Mouse (Mus musculus) embryonic fibroblast, embryonic 13.5 days (primary cell): ENCODE measurements around the gene Olfr410. TPM values are rescaled to one million over a fixed set of nuclear protein-coding genes. Genes with fewer than 3 reads are reported as not detected.

ENCODE experiments used
- H3K27ac ChIP-seq: 2 replicates; pipeline ENCODE4 v1.5.1; 2012; ENCODE audit warnings: low read length, control low read depth, inconsistent platforms; ENCODE audit not compliant: insufficient read depth
- H3K4me1 ChIP-seq: 2 replicates; pipeline ENCODE4 v1.6.1; 2011; ENCODE audit warnings: low read length; ENCODE audit not compliant: control insufficient read depth, insufficient read depth
- H3K4me3 ChIP-seq: 2 replicates; pipeline ENCODE4 v1.5.1; 2011; ENCODE audit warnings: mild to moderate bottlenecking, control low read depth, low read length; ENCODE audit not compliant: insufficient read depth
- CTCF ChIP-seq: IDR thresholded peaks from 2 replicates; pipeline ENCODE4 v1.5.1; 2011; ENCODE audit warnings: mild to moderate bottlenecking, control low read depth, low read length, moderate library complexity, borderline replicate concordance; ENCODE audit not compliant: insufficient read depth
- POLR2A ChIP-seq: IDR thresholded peaks from 2 replicates; pipeline ENCODE4 v1.6.1; 2011; ENCODE audit warnings: low read depth, mild to moderate bottlenecking, control low read depth, low read length, moderate library complexity
- polyA plus RNA-seq: library from polyadenylated mRNA; stranded (reverse); fragments of >200 nt; gene quantifications from 2 replicates; pipeline ENCODE4 v1.2.4, GENCODE M21; 2011; ENCODE audit warnings: low read depth; ENCODE audit not compliant: missing spikeins, insufficient read length

Olfr410 gene
- not detected in 2 replicates for polyA plus RNA-seq

- Histone ChIP-seq H3K27ac (no peak within 1 kb of the TSS), H3K4me1 (no peaks in the 10 kb centered on the region), H3K4me3 (no peak within 1 kb of the TSS)
- TF ChIP-seq POLR2A (no peak), CTCF (no peak)
Measured at GRCm38 (mm10) chr11:74337931-74338330, at the start of gene Olfr410. TSS of gene Olfr410 (minus strand) at chr11:74338031.

DNA sequence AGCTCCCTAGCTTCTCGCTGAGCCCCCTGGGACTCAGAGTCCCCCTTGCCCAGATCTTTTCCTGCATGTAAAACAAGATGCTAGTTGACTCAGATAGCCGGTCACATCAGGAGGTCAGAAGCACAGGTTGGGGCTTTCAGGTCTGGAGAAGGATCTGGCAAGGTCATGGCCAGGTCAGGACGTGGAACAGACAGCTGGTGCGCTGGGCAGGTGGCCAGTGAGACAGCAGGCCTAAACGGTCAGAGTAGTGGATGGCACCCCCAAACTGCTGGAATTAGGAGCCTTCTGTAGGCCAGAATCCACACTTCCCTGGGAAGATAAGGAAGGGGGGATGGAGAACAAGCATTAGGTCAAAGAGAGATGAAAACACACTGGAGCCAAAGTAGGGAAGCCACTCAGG is 49.4 kb upstream of the Olfr410 start:
- Histone ChIP-seq H3K27ac (no peak overlapping the region), H3K4me1 (no peaks in the 10 kb centered on the region), H3K4me3 (no peak overlapping the region)
- TF ChIP-seq POLR2A = no peak
- no peak for TF ChIP-seq CTCF

DNA sequence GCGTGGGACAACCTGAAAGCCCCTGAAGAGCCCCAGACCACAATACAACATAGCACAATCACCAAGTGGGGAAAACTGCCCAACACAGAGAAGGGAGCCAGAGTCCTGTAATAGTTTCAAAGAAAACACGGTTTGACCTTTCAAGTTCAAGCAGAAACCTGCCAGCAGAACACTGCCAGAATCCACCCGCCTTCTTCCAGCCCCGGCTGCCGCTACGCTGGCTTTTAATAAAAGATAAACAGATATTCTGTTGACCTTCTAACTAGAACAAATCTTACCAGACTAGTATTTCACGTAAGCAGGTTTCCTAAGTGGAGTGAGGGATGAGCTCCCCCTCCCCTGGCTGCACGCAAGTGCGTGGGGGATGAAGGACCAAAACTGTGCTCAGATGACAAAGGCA is 47.8 kb upstream of the Olfr410 start:
- H3K4me1 ChIP-seq = no peaks in the 10 kb centered on the region
- H3K27ac ChIP-seq = no peak overlapping the region
- no peak overlapping the region for H3K4me3 ChIP-seq
- TF ChIP-seq POLR2A = no peak

- no peak for TF ChIP-seq CTCF
- no peak for TF ChIP-seq POLR2A
- H3K27ac ChIP-seq = no peak overlapping the region
- H3K4me3 ChIP-seq = no peak overlapping the region
Measured at GRCm38 (mm10) chr11:74379166-74379873, 41.5 kb upstream of the Olfr410 start.

DNA sequence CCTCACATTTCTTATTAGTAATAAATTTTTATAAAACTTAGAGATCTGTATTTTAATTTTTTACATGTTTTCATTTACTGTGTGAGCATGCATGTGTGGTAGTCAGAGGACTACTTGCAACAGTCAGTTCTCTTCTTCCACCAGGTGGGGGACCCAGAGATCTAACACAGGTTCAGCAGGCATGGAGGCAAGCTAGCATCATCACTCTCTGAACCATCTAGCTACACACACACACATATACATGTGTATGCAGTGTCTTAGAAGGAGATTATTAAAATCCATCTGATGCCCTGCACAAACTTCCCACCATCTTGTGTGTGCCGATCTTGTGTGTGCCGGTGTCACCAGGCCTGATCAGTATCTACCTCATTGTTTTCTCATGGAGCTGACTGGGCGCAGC is 39.0 kb upstream of the Olfr410 start:
- Histone ChIP-seq H3K4me3 (no peak overlapping the region), H3K4me1 (no peaks in the 10 kb centered on the region), H3K27ac (no peak overlapping the region)
- no peak for TF ChIP-seq POLR2A
- TF ChIP-seq CTCF = peak; percentile 61; the same call in 1 of the 2 replicates

More at GRCm38 (mm10) chr11:74379166-74379873, 41.5 kb upstream of the Olfr410 start:
- no peaks in the 10 kb centered on the region for H3K4me1 ChIP-seq

DNA sequence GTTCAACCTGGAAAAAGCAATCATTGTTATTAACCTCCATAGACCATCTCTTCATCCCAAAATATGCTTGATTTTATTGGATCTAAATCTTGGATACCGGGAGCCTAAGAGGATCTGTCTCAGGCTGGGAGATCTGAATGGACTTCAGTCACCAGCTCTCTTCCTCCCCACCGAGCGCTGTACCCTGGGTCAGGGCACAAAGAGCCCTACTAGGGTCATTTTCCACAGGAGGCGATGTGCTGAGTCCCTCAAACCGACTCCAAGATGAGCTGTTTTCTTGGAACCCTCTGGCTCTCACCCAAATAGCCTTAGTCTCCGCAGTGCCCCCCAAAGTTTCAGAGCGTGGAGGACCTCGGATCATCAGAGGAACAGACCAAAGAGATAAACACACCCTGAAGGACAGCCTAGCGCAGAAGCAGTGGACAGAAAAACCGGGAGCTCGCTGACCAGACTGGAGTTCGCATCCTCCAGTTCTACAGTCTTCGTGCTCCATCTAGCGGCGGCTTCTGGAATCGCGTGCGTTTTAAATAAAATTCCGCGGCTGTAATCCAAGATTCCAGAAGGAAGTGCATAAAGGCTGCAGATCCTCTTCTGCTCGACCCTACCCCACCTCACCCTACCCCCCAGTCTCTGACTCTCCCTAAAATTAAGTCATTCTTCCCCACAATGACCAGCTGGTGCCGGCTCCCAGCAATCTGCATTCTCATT is 33.7 kb upstream of the Olfr410 start:
- Histone ChIP-seq H3K4me1 (no peaks in the 10 kb centered on the region), H3K4me3 (no peak overlapping the region), H3K27ac (no peak overlapping the region)
- no peak for TF ChIP-seq POLR2A
- TF ChIP-seq CTCF = peak; percentile 41; the same call in 1 of the 2 replicates

- H3K27ac ChIP-seq = no peak within 1 kb of the TSS
- H3K4me3 ChIP-seq = no peak within 1 kb of the TSS
- TF ChIP-seq CTCF = no peak
- no peaks in the 10 kb centered on the region for H3K4me1 ChIP-seq
Measured at GRCm38 (mm10) chr11:74361769-74362168, 23.9 kb upstream of the Olfr410 start, which contains the start of gene Olfr412. TSS of gene Olfr412 (plus strand) at chr11:74362069.

DNA sequence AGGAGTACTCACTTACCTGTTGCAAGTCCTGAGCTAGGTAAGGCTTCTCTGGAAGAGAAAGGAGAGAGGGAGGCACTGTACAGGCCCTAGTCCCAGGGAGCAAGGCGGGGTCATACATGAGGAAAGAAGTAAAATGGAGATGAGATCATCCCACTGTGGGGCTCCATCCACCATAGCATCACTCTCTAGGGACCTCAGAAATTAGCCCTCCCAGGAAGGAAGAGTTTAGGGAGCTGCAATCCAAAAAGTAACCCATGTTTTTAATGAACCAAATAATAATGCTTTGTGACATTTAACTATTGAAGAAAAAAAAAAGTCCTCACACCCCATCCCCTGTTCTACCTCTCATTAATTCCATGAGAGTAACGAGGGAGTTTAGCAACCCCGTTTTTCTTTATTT is 14.7 kb upstream of the Olfr410 start, which contains the start of gene Olfr411:
TSS of gene Olfr411 (minus strand) at position 101 of the 400 bp plus-strand sequence.
- Histone ChIP-seq H3K4me3 (no peak within 1 kb of the TSS), H3K27ac (no peak within 1 kb of the TSS), H3K4me1 (no peaks in the 10 kb centered on the region)
- TF ChIP-seq POLR2A = no peak
- TF ChIP-seq CTCF = no peak

DNA sequence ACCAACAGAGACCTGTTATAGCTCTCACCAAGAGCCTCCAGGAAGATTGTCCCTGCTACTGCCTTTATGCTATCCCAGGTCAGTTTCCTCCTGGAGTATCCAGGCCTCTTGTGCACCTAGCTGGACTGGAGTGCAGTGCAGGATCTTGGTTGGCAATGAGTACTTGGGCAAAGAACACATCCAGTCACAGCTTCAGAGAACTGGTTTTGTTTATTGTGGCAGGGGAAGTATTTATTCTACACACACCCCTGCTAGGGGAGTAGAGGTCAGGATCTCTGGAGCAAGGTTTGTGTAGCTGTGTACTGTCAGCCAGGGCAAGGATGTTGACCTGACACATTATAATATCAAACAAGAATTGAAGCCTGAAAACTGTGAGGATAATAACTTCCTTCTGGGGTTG is 9.1 kb downstream of the Olfr410 start:
- Histone ChIP-seq H3K27ac (no peak overlapping the region), H3K4me3 (no peak overlapping the region)
- no peak for TF ChIP-seq POLR2A
- no peak for TF ChIP-seq CTCF

DNA sequence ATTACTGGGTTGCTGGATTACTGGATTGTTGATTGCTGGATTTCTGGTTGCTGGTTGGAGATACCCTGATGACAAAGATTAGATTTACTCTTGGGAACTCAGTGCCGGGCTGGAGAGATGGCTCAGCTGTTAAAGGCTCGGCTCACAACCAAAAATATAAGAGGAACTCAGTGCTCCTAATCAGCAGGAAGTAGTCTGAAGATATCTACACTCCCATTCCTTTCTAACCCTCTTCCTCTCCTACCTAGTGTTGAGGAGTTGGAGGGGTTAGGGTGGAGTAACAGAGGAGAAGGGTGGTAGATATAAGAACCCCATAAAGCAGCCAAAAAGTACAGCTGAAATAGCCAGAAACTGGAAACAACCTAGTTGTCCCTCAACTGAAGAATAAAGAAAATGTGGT is 11.8 kb downstream of the Olfr410 start:
- H3K4me1 ChIP-seq = no peaks in the 10 kb centered on the region
- TF ChIP-seq POLR2A (no peak), CTCF (no peak)
- no peak overlapping the region for H3K4me3 ChIP-seq
- H3K27ac ChIP-seq = no peak overlapping the region

More for the DNA sequence above, 9.1 kb downstream of the Olfr410 start:
- H3K4me1 ChIP-seq = no peaks in the 10 kb centered on the region

- TF ChIP-seq CTCF = no peak
- TF ChIP-seq POLR2A = no peak
- no peak overlapping the region for H3K4me3 ChIP-seq
Measured at GRCm38 (mm10) chr11:74287256-74287655, 50.6 kb downstream of the Olfr410 start.

More at GRCm38 (mm10) chr11:74287256-74287655, 50.6 kb downstream of the Olfr410 start:
- Histone ChIP-seq H3K27ac (no peak overlapping the region), H3K4me1 (no peaks in the 10 kb centered on the region)
